Mouse (Mus musculus): ENCODE measurements around the gene Stat5a. TPM values are rescaled to one million over a fixed set of nuclear protein-coding genes. Genes with fewer than 3 reads are reported as not detected.

Gene Stat5a
- polyA plus RNA-seq, 1 experiment from 2014 or later = 4.5 TPM

GRCm38 (mm10) chr11:100924386-100924919 is 65.3 kb downstream of the Stat5a start:
- Histone ChIP-seq H3K9ac (replicated peaks; ENCODE audit: low read length) (no peak overlapping the region), H3K4me3 (ENCODE audit: low read length) (no peak overlapping the region), H3K4me1 (ENCODE audit: insufficient read depth, low read length) (no peaks in the 10 kb centered on the region), H3K36me3 (ENCODE audit: insufficient read depth, low read length) (no peaks in the 10 kb centered on the region), H3K27me3 (ENCODE audit: insufficient read depth, low read length) (no peaks in the 10 kb centered on the region), H3K27ac (ENCODE audit: low read length) (no peak overlapping the region), H3K4me2 (replicated peaks; ENCODE audit: low read depth, low read length) (no peak overlapping the region), H3K9me3 (ENCODE audit: low read length) (no peaks in the 10 kb centered on the region)
- no peak for ATAC-seq (ENCODE audit: low FRiP score, low TSS enrichment)
- 100% methylated on average over 1 of the region's 1 CpGs for WGBS

DNA sequence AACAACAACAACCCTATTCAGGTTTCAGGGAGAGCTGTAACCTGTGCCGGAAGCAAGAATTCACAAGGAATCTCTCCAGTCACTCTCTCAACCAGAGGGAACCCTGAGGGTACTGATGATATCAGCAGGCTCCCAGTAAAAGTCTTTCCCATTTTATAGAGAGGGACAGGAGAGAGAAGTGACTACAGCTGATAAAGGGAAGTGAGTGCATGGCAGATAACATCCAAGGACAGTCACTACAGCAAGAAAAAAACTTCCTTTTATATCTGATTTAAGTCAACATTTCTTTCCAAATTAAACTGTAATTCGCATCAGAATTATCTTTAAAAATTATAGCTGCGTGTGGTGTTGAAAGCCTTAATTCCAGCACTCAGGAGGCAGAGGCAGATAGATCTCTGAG is 68.2 kb downstream of the Stat5a start:
- no peaks in the 10 kb centered on the region for H3K36me3 ChIP-seq (ENCODE audit: insufficient read depth, low read length)
- H3K27me3 ChIP-seq (ENCODE audit: insufficient read depth, low read length) = no peaks in the 10 kb centered on the region
- H3K4me2 ChIP-seq (replicated peaks; ENCODE audit: low read depth, low read length) = no peak overlapping the region
- ATAC-seq (ENCODE audit: low FRiP score, low TSS enrichment) = no peak
- no peak overlapping the region for H3K4me3 ChIP-seq (ENCODE audit: low read length)
- no peaks in the 10 kb centered on the region for H3K9me3 ChIP-seq (ENCODE audit: low read length)
- 77% methylated on average over 3 of the region's 3 CpGs for WGBS
- no peak overlapping the region for H3K9ac ChIP-seq (replicated peaks; ENCODE audit: low read length)
- H3K27ac ChIP-seq (ENCODE audit: low read length) = no peak overlapping the region
- peaks cover 17% of the 10 kb centered on the region for H3K4me1 ChIP-seq (ENCODE audit: insufficient read depth, low read length)

DNA sequence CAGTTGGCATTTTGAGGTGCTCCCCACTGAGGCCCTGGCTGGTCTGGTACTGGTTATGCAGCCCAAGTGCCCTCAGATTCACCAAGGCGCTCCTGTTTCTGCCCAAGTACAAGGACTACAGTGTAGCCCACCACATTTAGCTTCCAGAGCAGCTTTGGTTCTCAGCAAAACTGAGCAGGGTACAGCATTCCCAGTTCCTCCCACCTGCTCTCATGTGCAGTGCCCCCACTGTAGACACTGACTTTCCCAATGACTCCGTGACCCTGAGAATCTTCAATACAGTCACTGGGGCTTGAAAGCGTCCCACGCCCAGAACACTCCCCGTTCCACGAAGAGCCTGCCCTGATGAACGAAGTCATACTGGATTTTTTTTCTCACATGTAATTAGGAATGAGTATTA is 71.5 kb downstream of the Stat5a start:
- Histone ChIP-seq H3K4me2 (replicated peaks; ENCODE audit: low read depth, low read length) (no peak overlapping the region), H3K4me3 (ENCODE audit: low read length) (no peak overlapping the region), H3K27me3 (ENCODE audit: insufficient read depth, low read length) (no peaks in the 10 kb centered on the region), H3K9ac (replicated peaks; ENCODE audit: low read length) (no peak overlapping the region), H3K9me3 (ENCODE audit: low read length) (no peaks in the 10 kb centered on the region), H3K36me3 (ENCODE audit: insufficient read depth, low read length) (no peaks in the 10 kb centered on the region), H3K4me1 (ENCODE audit: insufficient read depth, low read length) (peaks cover 17% of the 10 kb centered on the region), H3K27ac (ENCODE audit: low read length) (no peak overlapping the region)
- WGBS = 52% methylated on average over 7 of the region's 7 CpGs
- ATAC-seq (ENCODE audit: low FRiP score, low TSS enrichment) = no peak

DNA sequence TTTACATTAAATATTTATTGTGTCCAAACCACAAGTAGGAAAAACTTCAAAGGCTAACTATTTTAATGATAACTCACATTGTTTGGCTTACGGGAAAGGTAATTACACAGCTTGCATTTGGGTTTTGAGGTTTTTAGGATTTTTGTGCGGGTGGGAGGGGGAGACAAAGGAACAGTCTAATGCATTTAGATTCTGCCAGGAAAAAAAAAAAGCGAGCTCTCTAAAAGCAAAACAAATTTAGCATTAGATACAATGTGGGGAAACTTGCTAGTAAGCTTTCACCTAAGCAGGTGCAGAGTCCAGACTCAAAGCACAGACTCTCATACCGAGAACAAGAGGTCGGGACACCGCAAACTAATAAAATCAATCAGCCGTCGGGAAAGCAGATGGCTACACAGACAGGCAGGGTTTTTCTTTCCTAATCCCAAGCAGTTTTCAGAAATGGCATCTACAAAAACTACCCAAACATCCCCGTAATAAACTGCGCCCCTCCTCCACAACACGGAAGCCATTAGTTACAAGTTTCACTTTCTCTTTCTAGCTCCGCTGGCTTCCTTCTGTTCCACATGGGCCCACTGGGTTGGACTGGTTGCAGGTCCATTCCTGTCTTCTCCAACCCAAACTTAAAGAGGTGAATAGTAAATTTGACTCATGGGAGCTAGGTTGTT is 72.2 kb downstream of the Stat5a start:
- Histone ChIP-seq H3K4me3 (ENCODE audit: low read length) (peak overlapping the region; percentile 41), H3K27ac (ENCODE audit: low read length) (peak overlapping the region; percentile 64), H3K4me1 (ENCODE audit: insufficient read depth, low read length) (peaks cover 17% of the 10 kb centered on the region), H3K9me3 (ENCODE audit: low read length) (no peaks in the 10 kb centered on the region), H3K4me2 (replicated peaks; ENCODE audit: low read depth, low read length) (peak overlapping the region; percentile 48), H3K36me3 (ENCODE audit: insufficient read depth, low read length) (no peaks in the 10 kb centered on the region), H3K27me3 (ENCODE audit: insufficient read depth, low read length) (no peaks in the 10 kb centered on the region), H3K9ac (replicated peaks; ENCODE audit: low read length) (peak overlapping the region; percentile 50)
- 32% methylated on average over 12 of the region's 12 CpGs for WGBS
- no peak for ATAC-seq (ENCODE audit: low FRiP score, low TSS enrichment)

Other genes starting within 250 kb of the Stat5a start
- gene Nkiras2, start 240.1 kb upstream of the Stat5a start, polyA plus RNA-seq (2015; fragmentation: Nextera tagmentation; extraction: Ambion mirVana) = 72.8 and 74.8 TPM in 2 replicates
- gene Dnajc7, start 239.2 kb upstream of the Stat5a start, polyA plus RNA-seq (2015; fragmentation: Nextera tagmentation; extraction: Ambion mirVana) = 235 and 267 TPM in 2 replicates
- gene Zfp385c, start 166.9 kb upstream of the Stat5a start, polyA plus RNA-seq (2015; fragmentation: Nextera tagmentation; extraction: Ambion mirVana) = 0.32 and 0.69 TPM in 2 replicates
- gene Dhx58, start 155.1 kb upstream of the Stat5a start, polyA plus RNA-seq (2015; fragmentation: Nextera tagmentation; extraction: Ambion mirVana) = 2.6 and 3.2 TPM in 2 replicates
- gene Kat2a, start 146.9 kb upstream of the Stat5a start, polyA plus RNA-seq (2015; fragmentation: Nextera tagmentation; extraction: Ambion mirVana) = 62.4 and 63.7 TPM in 2 replicates
- 0.33 TPM in 1 of 2 replicates, not detected in the other for gene Hspb9, start 145.5 kb upstream of the Stat5a start, polyA plus RNA-seq (2015; fragmentation: Nextera tagmentation; extraction: Ambion mirVana)
- 41.9 and 47.1 TPM in 2 replicates for gene Rab5c, start 121.1 kb upstream of the Stat5a start, polyA plus RNA-seq (2015; fragmentation: Nextera tagmentation; extraction: Ambion mirVana)
- gene Kcnh4, start 99.4 kb upstream of the Stat5a start, polyA plus RNA-seq (2015; fragmentation: Nextera tagmentation; extraction: Ambion mirVana) = not detected in 2 replicates
- gene Hcrt, start 96.4 kb upstream of the Stat5a start, polyA plus RNA-seq (2015; fragmentation: Nextera tagmentation; extraction: Ambion mirVana) = not detected in 2 replicates
- 8.4 and 8.9 TPM in 2 replicates for gene Ghdc, start 88.4 kb upstream of the Stat5a start, polyA plus RNA-seq (2015; fragmentation: Nextera tagmentation; extraction: Ambion mirVana)
- gene Stat5b, start 8.6 kb upstream of the Stat5a start, polyA plus RNA-seq (2015; fragmentation: Nextera tagmentation; extraction: Ambion mirVana) = 18.7 and 22.5 TPM in 2 replicates
- 47.9 and 54.4 TPM in 2 replicates for gene Stat3, start 80.2 kb downstream of the Stat5a start, polyA plus RNA-seq (2015; fragmentation: Nextera tagmentation; extraction: Ambion mirVana)
- 140 and 161 TPM in 2 replicates for gene Cavin1, start 111.5 kb downstream of the Stat5a start, polyA plus RNA-seq (2015; fragmentation: Nextera tagmentation; extraction: Ambion mirVana)
- 42.2 and 45.3 TPM in 2 replicates for gene Atp6v0a1, start 150.1 kb downstream of the Stat5a start, polyA plus RNA-seq (2015; fragmentation: Nextera tagmentation; extraction: Ambion mirVana)
- 18.6 and 23.0 TPM in 2 replicates for gene Naglu, start 210.7 kb downstream of the Stat5a start, polyA plus RNA-seq (2015; fragmentation: Nextera tagmentation; extraction: Ambion mirVana)
- gene Hsd17b1, start 219.1 kb downstream of the Stat5a start, polyA plus RNA-seq (2015; fragmentation: Nextera tagmentation; extraction: Ambion mirVana) = 0.77 TPM in 1 of 2 replicates, not detected in the other
- 54.3 and 57.9 TPM in 2 replicates for gene Coasy, start 223.2 kb downstream of the Stat5a start, polyA plus RNA-seq (2015; fragmentation: Nextera tagmentation; extraction: Ambion mirVana)
- gene Mlx, start 227.9 kb downstream of the Stat5a start, polyA plus RNA-seq (2015; fragmentation: Nextera tagmentation; extraction: Ambion mirVana) = 51.9 and 58.9 TPM in 2 replicates
- 40.0 and 40.1 TPM in 2 replicates for gene Psmc3ip, start 236.1 kb downstream of the Stat5a start, polyA plus RNA-seq (2015; fragmentation: Nextera tagmentation; extraction: Ambion mirVana)

All from kidney, embryonic 16.5 days (tissue).